Mouse (Mus musculus) left cerebral cortex, adult 6 months (tissue): ENCODE results near the gene Oosp1. TPM values are rescaled to one million over a fixed set of nuclear protein-coding genes. Genes with fewer than 3 reads are reported as not detected.

Experiments
- long read RNA-seq, 2 experiments: library from polyadenylated mRNA; unstranded; transcript quantifications; one replicate each; pipeline ENCODE4 v2.0.0; 2019 to 2020
- polyA plus RNA-seq: library from polyadenylated mRNA; unstranded; fragments of <200 nt; fragmentation: Nextera tagmentation; gene quantifications from 2 replicates; pipeline ENCODE4 v1.2.3, GENCODE M21; 2021

Gene Oosp1
- polyA plus RNA-seq = not detected in 2 replicates
- long read RNA-seq, experiment 1 = 0 reads
- long read RNA-seq, experiment 2 = 0 reads

GRCm38 (mm10) chr19:11690839-11691238, at the start of gene Oosp1:
TSS of gene Oosp1 (minus strand) at chr19:11691150.

DNA sequence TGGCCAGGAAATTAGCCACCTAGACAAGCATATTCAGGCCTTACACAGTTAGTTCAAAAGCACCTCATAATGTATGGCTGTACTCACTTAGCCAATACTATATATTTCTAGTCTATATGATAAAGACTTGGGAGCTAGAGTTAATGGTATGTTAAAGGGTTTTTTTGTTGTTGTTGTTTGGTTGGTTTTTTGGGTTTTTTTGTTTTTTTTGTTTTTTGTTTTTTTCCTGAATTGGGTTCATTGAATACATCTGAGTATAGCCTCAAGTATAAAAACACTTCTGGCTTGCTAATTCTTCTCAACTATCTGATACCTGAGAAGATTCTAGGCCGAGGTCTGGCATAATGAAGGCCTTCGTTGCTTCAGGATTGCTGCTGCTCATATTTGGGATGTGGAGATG, 5.8 kb upstream of the Oosp1 start, which contains the start of gene Oosp3:
Gene Oosp3 (plus strand): TSS at position 301 of the 400 bp plus-strand sequence.

DNA sequence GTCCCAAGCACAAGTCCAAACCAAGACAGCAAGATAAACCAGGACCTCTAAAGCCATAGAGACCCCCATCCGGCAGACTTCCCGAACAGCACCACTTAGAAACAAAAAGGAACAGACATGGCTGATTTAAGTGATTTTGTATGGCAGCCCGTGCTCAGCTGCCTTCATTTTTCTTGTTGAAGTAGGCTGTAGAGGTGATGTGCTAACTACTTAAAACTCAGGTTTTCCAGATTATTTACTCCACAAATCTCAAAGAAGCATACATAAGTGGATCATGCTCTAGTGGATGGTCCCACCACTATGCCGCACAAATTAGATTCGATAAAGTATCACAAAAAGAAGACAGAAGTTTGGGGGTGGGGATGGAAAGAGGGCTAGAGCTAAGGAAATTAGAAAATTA, 30.5 kb downstream of the Oosp1 start, which contains the start of gene Oosp2:
Gene Oosp2 (minus strand): TSS at position 101 of the 400 bp plus-strand sequence.

GRCm38 (mm10) chr19:11640732-11641131, 50.2 kb downstream of the Oosp1 start, which contains the start of gene Ms4a3:
TSS of gene Ms4a3 (minus strand) at chr19:11640851.

DNA sequence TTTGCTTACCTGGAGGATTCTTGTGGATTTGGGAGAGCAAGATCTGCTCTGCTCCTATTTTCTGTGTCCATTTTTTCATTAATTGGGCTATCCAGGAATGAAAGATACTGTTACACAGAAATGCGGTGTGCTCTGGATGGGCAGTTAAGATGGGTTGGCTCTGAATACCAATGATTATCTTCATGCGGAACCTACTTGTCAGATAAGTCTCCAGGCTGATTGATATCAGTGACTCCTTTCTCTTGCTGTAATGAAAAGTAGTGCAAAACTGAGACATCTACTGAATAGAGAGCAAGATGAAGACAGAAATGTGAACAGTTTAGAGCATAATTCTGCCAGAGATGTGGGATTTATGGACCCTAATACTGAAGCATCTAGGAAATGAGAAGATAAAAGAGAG, 67.4 kb downstream of the Oosp1 start, which contains the start of gene Ms4a2:
Gene Ms4a2 (minus strand): TSS at position 169 of the 400 bp plus-strand sequence.

Other genes with a start within 250 kb of the Oosp1 start
- not detected in 2 replicates for gene Ms4a4b, start 247.6 kb downstream of the Oosp1 start, polyA plus RNA-seq
- gene Ms4a6c, start 221.8 kb downstream of the Oosp1 start, polyA plus RNA-seq = 0.59 and 0.72 TPM in 2 replicates
- gene Gm8369, start 205.2 kb downstream of the Oosp1 start, polyA plus RNA-seq = 0.28 and 0.63 TPM in 2 replicates
- 1.2 and 2.2 TPM in 2 replicates for gene Ms4a6b, start 174.6 kb downstream of the Oosp1 start, polyA plus RNA-seq
- not detected in 2 replicates for gene Ms4a4d, start 154.3 kb downstream of the Oosp1 start, polyA plus RNA-seq
- gene Ms4a6d, start 86.3 kb downstream of the Oosp1 start, polyA plus RNA-seq = 1.7 and 1.8 TPM in 2 replicates
- gene Ms4a2, start 67.4 kb downstream of the Oosp1 start, polyA plus RNA-seq = not detected in 2 replicates
- gene Ms4a3, start 50.3 kb downstream of the Oosp1 start, polyA plus RNA-seq = not detected in 2 replicates
- gene Oosp2, start 30.6 kb downstream of the Oosp1 start, polyA plus RNA-seq = not detected in 2 replicates
- gene Oosp3, start 5.9 kb upstream of the Oosp1 start, polyA plus RNA-seq = not detected in 2 replicates
- gene Gif, start 56.4 kb upstream of the Oosp1 start, polyA plus RNA-seq = not detected in 2 replicates
- gene Mrpl16, start 79.2 kb upstream of the Oosp1 start, polyA plus RNA-seq = 62.4 and 67.6 TPM in 2 replicates
- 8.8 and 15.1 TPM in 2 replicates for gene Stx3, start 128.3 kb upstream of the Oosp1 start, polyA plus RNA-seq
- gene Olfr1417, start 148.1 kb upstream of the Oosp1 start, polyA plus RNA-seq = not detected in 2 replicates
- gene Olfr1418, start 169.9 kb upstream of the Oosp1 start, polyA plus RNA-seq = not detected in 2 replicates
- gene Olfr1419, start 184.0 kb upstream of the Oosp1 start, polyA plus RNA-seq = not detected in 2 replicates
- gene Olfr1420, start 195.4 kb upstream of the Oosp1 start, polyA plus RNA-seq = not detected in 2 replicates
- 2.6 and 3.0 TPM in 2 replicates for gene Patl1, start 221.2 kb upstream of the Oosp1 start, polyA plus RNA-seq